Mouse (Mus musculus): ENCODE results near the gene Cfap20. TPM values are rescaled to one million over a fixed set of nuclear protein-coding genes. Genes with fewer than 3 reads are reported as not detected.

The Cfap20 gene
- 126 and 138 TPM in 2 replicates for polyA plus RNA-seq (2015; fragmentation: Nextera tagmentation; extraction: Ambion mirVana)

- peak; percentile 97 for ATAC-seq
- Histone ChIP-seq H3K27me3 (replicated peaks; ENCODE audit: insufficient read depth, low read length) (no peaks in the 10 kb centered on the region), H3K4me1 (ENCODE audit: insufficient read depth, low read depth, low read length) (no peaks in the 10 kb centered on the region; the same call in 1 of the 2 replicates), H3K36me3 (ENCODE audit: insufficient read depth, low read length) (no peaks in the 10 kb centered on the region), H3K9ac (replicated peaks; ENCODE audit: low read depth) (peak within 1 kb of the TSS; percentile 70), H3K4me2 (replicated peaks; ENCODE audit: low read depth, low read length) (peak within 1 kb of the TSS; percentile 71), H3K9me3 (ENCODE audit: low read length) (no peaks in the 10 kb centered on the region), H3K27ac (ENCODE audit: low read length) (peak within 1 kb of the TSS; percentile 85), H3K4me3 (ENCODE audit: low read depth, low read length) (peak within 1 kb of the TSS; percentile 82)
- DNase-seq (ENCODE audit: low spot score) = peak; percentile 99
- TF ChIP-seq CTCF (IDR thresholded peaks at IDR 0.05) (no peak), EP300 (IDR thresholded peaks at IDR 0.05) (peak; percentile 84)
- 2% methylated on average over 40 of the region's 51 CpGs for WGBS
These were observed at the start of gene Cfap20 for GRCm38 (mm10) chr8:95434686-95435439. TSS of gene Cfap20 (minus strand) at chr8:95434869.

GRCm38 (mm10) chr8:95470008-95470407, 35.3 kb upstream of the Cfap20 start:
- ATAC-seq (no peak), DNase-seq (ENCODE audit: low spot score) (no peak)

GRCm38 (mm10) chr8:95468995-95469394, 34.3 kb upstream of the Cfap20 start:
- Histone ChIP-seq H3K9ac (replicated peaks; ENCODE audit: low read depth) (no peak overlapping the region), H3K9me3 (ENCODE audit: low read length) (no peaks in the 10 kb centered on the region), H3K4me1 (ENCODE audit: insufficient read depth, low read depth, low read length) (no peaks in the 10 kb centered on the region), H3K27me3 (replicated peaks; ENCODE audit: insufficient read depth, low read length) (no peaks in the 10 kb centered on the region), H3K27ac (ENCODE audit: low read length) (no peak overlapping the region), H3K4me2 (replicated peaks; ENCODE audit: low read depth, low read length) (no peak overlapping the region), H3K36me3 (ENCODE audit: insufficient read depth, low read length) (peaks cover 16% of the 10 kb centered on the region; the same call in 1 of the 2 replicates), H3K4me3 (ENCODE audit: low read depth, low read length) (no peak overlapping the region)
- no peak for ATAC-seq
- 90% methylated on average over 3 of the region's 3 CpGs for WGBS
- DNase-seq (ENCODE audit: low spot score) = no peak
- no peak for TF ChIP-seq CTCF (IDR thresholded peaks at IDR 0.05)
- TF ChIP-seq EP300 (IDR thresholded peaks at IDR 0.05) = no peak

More at GRCm38 (mm10) chr8:95470008-95470407, 35.3 kb upstream of the Cfap20 start:
- Histone ChIP-seq H3K27ac (ENCODE audit: low read length) (no peak overlapping the region), H3K4me3 (ENCODE audit: low read depth, low read length) (no peak overlapping the region), H3K36me3 (ENCODE audit: insufficient read depth, low read length) (peaks cover 16% of the 10 kb centered on the region; the same call in 1 of the 2 replicates), H3K9ac (replicated peaks; ENCODE audit: low read depth) (no peak overlapping the region), H3K4me2 (replicated peaks; ENCODE audit: low read depth, low read length) (no peak overlapping the region), H3K27me3 (replicated peaks; ENCODE audit: insufficient read depth, low read length) (no peaks in the 10 kb centered on the region), H3K4me1 (ENCODE audit: insufficient read depth, low read depth, low read length) (no peaks in the 10 kb centered on the region), H3K9me3 (ENCODE audit: low read length) (no peaks in the 10 kb centered on the region)
- 98% methylated on average over 4 of the region's 4 CpGs for WGBS
- no peak for TF ChIP-seq EP300 (IDR thresholded peaks at IDR 0.05)
- no peak for TF ChIP-seq CTCF (IDR thresholded peaks at IDR 0.05)

GRCm38 (mm10) chr8:95466543-95466942, 31.9 kb upstream of the Cfap20 start:
- Histone ChIP-seq H3K36me3 (ENCODE audit: insufficient read depth, low read length) (peaks cover 8% of the 10 kb centered on the region; the same call in 1 of the 2 replicates), H3K4me3 (ENCODE audit: low read depth, low read length) (no peak overlapping the region), H3K4me1 (ENCODE audit: insufficient read depth, low read depth, low read length) (no peaks in the 10 kb centered on the region), H3K9ac (replicated peaks; ENCODE audit: low read depth) (no peak overlapping the region), H3K27me3 (replicated peaks; ENCODE audit: insufficient read depth, low read length) (no peaks in the 10 kb centered on the region), H3K4me2 (replicated peaks; ENCODE audit: low read depth, low read length) (no peak overlapping the region), H3K27ac (ENCODE audit: low read length) (no peak overlapping the region), H3K9me3 (ENCODE audit: low read length) (no peaks in the 10 kb centered on the region)
- WGBS = 70% methylated on average over 2 of the region's 2 CpGs
- no peak for TF ChIP-seq CTCF (IDR thresholded peaks at IDR 0.05)
- no peak for TF ChIP-seq EP300 (IDR thresholded peaks at IDR 0.05)
- no peak for ATAC-seq
- DNase-seq (ENCODE audit: low spot score) = no peak

GRCm38 (mm10) chr8:95452518-95452917, 17.8 kb upstream of the Cfap20 start:
- peak; percentile 34 for TF ChIP-seq CTCF (IDR thresholded peaks at IDR 0.05)
- no peak for TF ChIP-seq EP300 (IDR thresholded peaks at IDR 0.05)
- 56% methylated on average over 8 of the region's 8 CpGs for WGBS
- ATAC-seq (no peak), DNase-seq (ENCODE audit: low spot score) (no peak)
- no peaks in the 10 kb centered on the region for H3K4me1 ChIP-seq (ENCODE audit: insufficient read depth, low read depth, low read length)
- H3K27me3 ChIP-seq (replicated peaks; ENCODE audit: insufficient read depth, low read length) = no peaks in the 10 kb centered on the region
- H3K9me3 ChIP-seq (ENCODE audit: low read length) = no peaks in the 10 kb centered on the region
- H3K4me2 ChIP-seq (replicated peaks; ENCODE audit: low read depth, low read length) = no peak overlapping the region
- H3K36me3 ChIP-seq (ENCODE audit: insufficient read depth, low read length) = peaks cover 39% of the 10 kb centered on the region
- H3K27ac ChIP-seq (ENCODE audit: low read length) = no peak overlapping the region
- H3K4me3 ChIP-seq (ENCODE audit: low read depth, low read length) = no peak overlapping the region
- no peak overlapping the region for H3K9ac ChIP-seq (replicated peaks; ENCODE audit: low read depth)

GRCm38 (mm10) chr8:95450271-95450670, 15.6 kb upstream of the Cfap20 start:
- DNase-seq (ENCODE audit: low spot score) (no peak), ATAC-seq (no peak)
- no peaks in the 10 kb centered on the region for H3K4me1 ChIP-seq (ENCODE audit: insufficient read depth, low read depth, low read length)
- no peaks in the 10 kb centered on the region for H3K9me3 ChIP-seq (ENCODE audit: low read length)
- no peaks in the 10 kb centered on the region for H3K27me3 ChIP-seq (replicated peaks; ENCODE audit: insufficient read depth, low read length)
- no peak overlapping the region for H3K4me2 ChIP-seq (replicated peaks; ENCODE audit: low read depth, low read length)
- 97% methylated on average over 5 of the region's 5 CpGs for WGBS
- peaks cover 26% of the 10 kb centered on the region for H3K36me3 ChIP-seq (ENCODE audit: insufficient read depth, low read length)
- no peak for TF ChIP-seq CTCF (IDR thresholded peaks at IDR 0.05)
- TF ChIP-seq EP300 (IDR thresholded peaks at IDR 0.05) = no peak
- H3K27ac ChIP-seq (ENCODE audit: low read length) = no peak overlapping the region
- H3K4me3 ChIP-seq (ENCODE audit: low read depth, low read length) = no peak overlapping the region
- no peak overlapping the region for H3K9ac ChIP-seq (replicated peaks; ENCODE audit: low read depth)

Data from lung, postnatal 0 days (tissue).